ENCODE assay signal across 8 mouse cellular contexts in the genomic region with DNA sequence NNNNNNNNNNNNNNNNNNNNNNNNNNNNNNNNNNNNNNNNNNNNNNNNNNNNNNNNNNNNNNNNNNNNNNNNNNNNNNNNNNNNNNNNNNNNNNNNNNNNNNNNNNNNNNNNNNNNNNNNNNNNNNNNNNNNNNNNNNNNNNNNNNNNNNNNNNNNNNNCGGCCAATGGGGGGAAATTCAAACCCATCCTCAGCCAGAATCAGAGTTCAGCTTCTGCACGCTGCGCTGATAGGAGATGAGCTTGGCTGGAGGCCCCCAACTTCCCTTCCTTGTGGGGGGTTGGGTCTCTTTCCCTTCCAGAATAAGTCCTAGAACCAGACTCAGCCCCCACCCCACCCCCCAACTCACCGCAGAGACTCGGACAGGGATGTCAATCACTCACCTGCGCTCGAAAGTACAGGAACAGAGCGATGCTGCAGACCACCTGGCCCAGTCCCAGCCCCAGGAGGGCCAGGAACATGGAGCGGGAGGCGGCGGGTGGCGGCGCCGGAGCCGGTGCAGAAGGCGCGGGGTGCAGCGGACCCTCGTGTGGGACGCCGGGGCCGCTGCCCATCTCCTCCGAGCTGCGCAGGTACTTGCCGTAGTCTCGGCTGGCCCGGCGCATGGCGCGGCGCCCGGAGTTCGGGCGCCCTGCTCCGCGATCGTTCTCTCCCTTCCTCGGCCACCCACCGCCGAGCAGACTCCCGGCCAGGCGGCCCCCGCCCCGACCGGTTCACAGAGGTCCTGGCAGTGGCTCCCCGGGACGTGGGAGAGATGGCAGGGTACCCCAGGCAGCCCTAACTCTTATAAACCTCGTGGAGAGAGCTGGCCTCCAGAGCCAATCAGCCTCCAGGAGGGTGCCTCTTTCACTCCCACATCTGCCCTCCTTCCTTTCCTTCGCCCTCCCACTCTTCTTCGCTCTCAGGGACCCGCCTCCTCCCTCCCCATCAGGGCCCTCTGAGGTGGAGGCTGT. TPM values are rescaled to one million over a fixed set of nuclear protein-coding genes. Genes with fewer than 3 reads are reported as not detected.
A peak's percentile ranks its signal among the peaks of the same experiment; 100 is the strongest.
DNase-seq lines count a peak whose midpoint lies in the region; ATAC-seq and TF ChIP-seq lines count a peak whose summit lies in the region.

A gene (minus strand): TSS at position 758 of the 952 bp plus-strand sequence.

- no peaks in the 10 kb centered on the region for H3K9me3 ChIP-seq in forebrain, embryonic 14.5 days (replicated peaks; ENCODE audit: control insufficient read depth, low read length)
- no peaks in the 10 kb centered on the region for H3K9me3 ChIP-seq in limb, embryonic 12.5 days

- TF ChIP-seq POLR2A in small intestine, adult 2 months (IDR thresholded peaks at IDR 0.05; ENCODE audit: low read depth, low read length), result no peak

- under 1% methylated on average over 48 of the region's 51 CpGs for WGBS in forebrain, embryonic 14.5 days
- WGBS in limb, embryonic 12.5 days, result 1% methylated on average over 38 of the region's 51 CpGs
- WGBS in small intestine, adult 2 months, result 3% methylated on average over 50 of the region's 51 CpGs

- peak within 1 kb of the TSS; percentile 88 for H3K4me2 ChIP-seq in forebrain, embryonic 14.5 days (ENCODE audit: low read length)
- peak within 1 kb of the TSS; percentile 91 for H3K4me2 ChIP-seq in limb, embryonic 12.5 days

- H3K27me3 ChIP-seq in forebrain, embryonic 14.5 days (replicated peaks; ENCODE audit: control insufficient read depth, insufficient read depth, low read length), result peaks cover 9% of the 10 kb centered on the region
- H3K27me3 ChIP-seq in limb, embryonic 12.5 days, result peaks cover 37% of the 10 kb centered on the region
- H3K27me3 ChIP-seq in small intestine, adult 2 months (ENCODE audit: control insufficient read depth, insufficient read depth, low read length), result peaks cover 14% of the 10 kb centered on the region; the same call in 1 of the 2 replicates

- ATAC-seq in forebrain, embryonic 14.5 days, result peak; percentile 54
- ATAC-seq in limb, embryonic 12.5 days (ENCODE audit: insufficient number of reproducible peaks, insufficient read depth, low FRiP score, low TSS enrichment, low read depth), result peak; percentile 52; the same call in 1 of the 2 replicates
- no peak for ATAC-seq in erythroblast, adult 5-6 weeks (replicated peaks; ENCODE audit: low FRiP score, poor library complexity, severe bottlenecking)

- H3K4me1 ChIP-seq in forebrain, embryonic 14.5 days (ENCODE audit: control insufficient read depth, insufficient read depth, low read length), result peaks cover 3% of the 10 kb centered on the region
- H3K4me1 ChIP-seq in limb, embryonic 12.5 days (replicated peaks), result no peaks in the 10 kb centered on the region
- no peaks in the 10 kb centered on the region for H3K4me1 ChIP-seq in small intestine, adult 2 months (ENCODE audit: control insufficient read depth, insufficient read depth, insufficient read length, low read length)

- DNase-seq in kidney, postnatal 10 days, result peak; percentile 17
- DNase-seq in kidney, adult 11 months, result no peak
- DNase-seq in T-cell, adult 2 months (ENCODE audit: low spot score), result peak; percentile 15
- peak; percentile 22 for DNase-seq in forebrain, embryonic 14.5 days (ENCODE audit: low spot score)
- DNase-seq in urinary bladder, adult 2 months (ENCODE audit: low spot score), result no peak

- peak within 1 kb of the TSS; percentile 40 for H3K4me3 ChIP-seq in forebrain, embryonic 14.5 days (ENCODE audit: low read depth, low read length)
- peak within 1 kb of the TSS; percentile 54 for H3K4me3 ChIP-seq in limb, embryonic 12.5 days (replicated peaks)
- peak within 1 kb of the TSS; percentile 42 for H3K4me3 ChIP-seq in small intestine, adult 2 months (ENCODE audit: low read depth, low read length)

- H3K9ac ChIP-seq in forebrain, embryonic 14.5 days (ENCODE audit: low read length), result peak within 1 kb of the TSS; percentile 56
- H3K9ac ChIP-seq in limb, embryonic 12.5 days (replicated peaks), result peak within 1 kb of the TSS; percentile 56

- H3K27ac ChIP-seq in forebrain, embryonic 14.5 days (ENCODE audit: low read depth, low read length), result no peak within 1 kb of the TSS
- no peak within 1 kb of the TSS for H3K27ac ChIP-seq in limb, embryonic 12.5 days
- no peak within 1 kb of the TSS for H3K27ac ChIP-seq in small intestine, adult 2 months (ENCODE audit: insufficient read depth, low read depth, low read length)

- no peak for TF ChIP-seq CTCF in small intestine, adult 2 months (IDR thresholded peaks at IDR 0.05; ENCODE audit: extremely low read depth, insufficient read length, insufficient replicate concordance, low read depth, low read length)

- no peaks in the 10 kb centered on the region for H3K36me3 ChIP-seq in forebrain, embryonic 14.5 days (ENCODE audit: control insufficient read depth, insufficient read depth, low read length)
- H3K36me3 ChIP-seq in limb, embryonic 12.5 days, result no peaks in the 10 kb centered on the region
- H3K36me3 ChIP-seq in small intestine, adult 2 months (ENCODE audit: control insufficient read depth, insufficient read depth, low read length), result no peaks in the 10 kb centered on the region

RNA-seq across cellular contexts. Expression of the gene that starts here (rescaled TPM):
- not detected in 2 replicates for polyA plus RNA-seq in forebrain, embryonic 14.5 days (2014; fragmentation: Nextera tagmentation; extraction: Ambion mirVana)
- 0.27 TPM in 1 of 2 replicates, not detected in the other for polyA plus RNA-seq in limb, embryonic 12.5 days (2016; fragmentation: Nextera tagmentation; extraction: Ambion mirVana)
- 0.38 and 0.56 TPM in 2 replicates for polyA plus RNA-seq in small intestine, adult 2 months (2012; rRNA removed)
- 0.08 and 0.18 TPM in 2 replicates for polyA plus RNA-seq in urinary bladder, adult 2 months (2012; rRNA removed)
- not detected in 2 replicates for total RNA-seq in erythroblast, adult 5-6 weeks (2015; ENCODE audit: low replicate concordance)
- total RNA-seq in erythroblast, adult 5-6 weeks (2017; ENCODE audit: low replicate concordance), result not detected in 2 replicates

Comparison
In these comparisons a context has a peak if more than half of its experiments do, and no peak if none do; other contexts are left out.
1. DNase-seq: peak in kidney, postnatal 10 days (single experiment) and T-cell, adult 2 months (single experiment); none in kidney, adult 11 months (single experiment) and urinary bladder, adult 2 months (single experiment).
2. Peak in DNase-seq, ATAC-seq, H3K4me3 ChIP-seq, H3K9ac ChIP-seq and H3K4me2 ChIP-seq in forebrain, embryonic 14.5 days; RNA of the gene not detected or under 1 TPM.
3. Peak in ATAC-seq, H3K4me3 ChIP-seq, H3K9ac ChIP-seq and H3K4me2 ChIP-seq in limb, embryonic 12.5 days; RNA of the gene not detected or under 1 TPM.
4. Peak in every context shown above with its lines, with median percentiles within 50 percentile points of each other: H3K4me3 ChIP-seq.